Mouse (Mus musculus): ENCODE measurements around the gene Bcar3. TPM values are rescaled to one million over a fixed set of nuclear protein-coding genes. Genes with fewer than 3 reads are reported as not detected.

Bcar3 gene
- polyA plus RNA-seq, 1 experiment from 2014 or later = 4.5 TPM

- 87% methylated on average over 12 of the region's 12 CpGs for WGBS
- H3K27ac ChIP-seq (ENCODE audit: low read length) = no peak overlapping the region
- H3K4me3 ChIP-seq (ENCODE audit: low read length) = no peak overlapping the region
- no peak overlapping the region for H3K9ac ChIP-seq (ENCODE audit: low read length)
- no peaks in the 10 kb centered on the region for H3K4me1 ChIP-seq (ENCODE audit: control insufficient read depth, insufficient read depth, low read length)
- H3K36me3 ChIP-seq (ENCODE audit: control insufficient read depth, insufficient read depth) = no peaks in the 10 kb centered on the region
- H3K27me3 ChIP-seq (ENCODE audit: control insufficient read depth, insufficient read depth, low read length) = no peaks in the 10 kb centered on the region; the same call in 1 of the 2 replicates
- no peak for ATAC-seq (replicated peaks; ENCODE audit: extremely low read depth, insufficient read depth, low FRiP score)
- no peak overlapping the region for H3K4me2 ChIP-seq (ENCODE audit: low read depth, low read length)
- H3K9me3 ChIP-seq (replicated peaks; ENCODE audit: control insufficient read depth, low read length) = no peaks in the 10 kb centered on the region
Measured at GRCm38 (mm10) chr3:122393836-122394374, 100.0 kb downstream of the Bcar3 start.

- WGBS = 85% methylated on average over 4 of the region's 4 CpGs
Measured at GRCm38 (mm10) chr3:122396957-122397356, 103.0 kb downstream of the Bcar3 start.

GRCm38 (mm10) chr3:122397401-122397800 lies 103.5 kb downstream of the Bcar3 start:
- ATAC-seq (replicated peaks; ENCODE audit: extremely low read depth, insufficient read depth, low FRiP score) = no peak
- 87% methylated on average over 7 of the region's 7 CpGs for WGBS

More at GRCm38 (mm10) chr3:122396957-122397356, 103.0 kb downstream of the Bcar3 start:
- Histone ChIP-seq H3K4me3 (ENCODE audit: low read length) (no peak overlapping the region), H3K36me3 (ENCODE audit: control insufficient read depth, insufficient read depth) (no peaks in the 10 kb centered on the region), H3K27ac (ENCODE audit: low read length) (no peak overlapping the region), H3K9ac (ENCODE audit: low read length) (no peak overlapping the region), H3K4me1 (ENCODE audit: control insufficient read depth, insufficient read depth, low read length) (peaks cover 4% of the 10 kb centered on the region; the same call in 1 of the 2 replicates), H3K27me3 (ENCODE audit: control insufficient read depth, insufficient read depth, low read length) (no peaks in the 10 kb centered on the region; the same call in 1 of the 2 replicates), H3K9me3 (replicated peaks; ENCODE audit: control insufficient read depth, low read length) (no peaks in the 10 kb centered on the region), H3K4me2 (ENCODE audit: low read depth, low read length) (no peak overlapping the region)
- no peak for ATAC-seq (replicated peaks; ENCODE audit: extremely low read depth, insufficient read depth, low FRiP score)

GRCm38 (mm10) chr3:122401011-122401410 lies 107.1 kb downstream of the Bcar3 start:
- peaks cover 11% of the 10 kb centered on the region for H3K4me1 ChIP-seq (ENCODE audit: control insufficient read depth, insufficient read depth, low read length)
- H3K27ac ChIP-seq (ENCODE audit: low read length) = no peak overlapping the region
- no peaks in the 10 kb centered on the region for H3K36me3 ChIP-seq (ENCODE audit: control insufficient read depth, insufficient read depth)
- no peaks in the 10 kb centered on the region for H3K27me3 ChIP-seq (ENCODE audit: control insufficient read depth, insufficient read depth, low read length)
- H3K4me2 ChIP-seq (ENCODE audit: low read depth, low read length) = no peak overlapping the region
- H3K9ac ChIP-seq (ENCODE audit: low read length) = no peak overlapping the region
- H3K9me3 ChIP-seq (replicated peaks; ENCODE audit: control insufficient read depth, low read length) = no peaks in the 10 kb centered on the region
- H3K4me3 ChIP-seq (ENCODE audit: low read length) = no peak overlapping the region
- no peak for ATAC-seq (replicated peaks; ENCODE audit: extremely low read depth, insufficient read depth, low FRiP score)
- WGBS = 93% methylated on average over 2 of the region's 2 CpGs

More at GRCm38 (mm10) chr3:122397401-122397800, 103.5 kb downstream of the Bcar3 start:
- Histone ChIP-seq H3K9ac (ENCODE audit: low read length) (no peak overlapping the region), H3K27me3 (ENCODE audit: control insufficient read depth, insufficient read depth, low read length) (no peaks in the 10 kb centered on the region; the same call in 1 of the 2 replicates), H3K4me2 (ENCODE audit: low read depth, low read length) (no peak overlapping the region), H3K36me3 (ENCODE audit: control insufficient read depth, insufficient read depth) (no peaks in the 10 kb centered on the region), H3K4me3 (ENCODE audit: low read length) (no peak overlapping the region), H3K27ac (ENCODE audit: low read length) (no peak overlapping the region), H3K9me3 (replicated peaks; ENCODE audit: control insufficient read depth, low read length) (no peaks in the 10 kb centered on the region), H3K4me1 (ENCODE audit: control insufficient read depth, insufficient read depth, low read length) (peaks cover 9% of the 10 kb centered on the region)

- peaks cover 11% of the 10 kb centered on the region for H3K4me1 ChIP-seq (ENCODE audit: control insufficient read depth, insufficient read depth, low read length)
- H3K27ac ChIP-seq (ENCODE audit: low read length) = no peak overlapping the region
- ATAC-seq (replicated peaks; ENCODE audit: extremely low read depth, insufficient read depth, low FRiP score) = 0 out of 2 replicates have a peak, but pooled peaks have one; percentile 32
- no peak overlapping the region for H3K9ac ChIP-seq (ENCODE audit: low read length)
- no peaks in the 10 kb centered on the region for H3K36me3 ChIP-seq (ENCODE audit: control insufficient read depth, insufficient read depth)
- no peaks in the 10 kb centered on the region for H3K9me3 ChIP-seq (replicated peaks; ENCODE audit: control insufficient read depth, low read length)
- peak overlapping the region; percentile 30; the same call in 1 of the 2 replicates for H3K4me2 ChIP-seq (ENCODE audit: low read depth, low read length)
- no peak overlapping the region for H3K4me3 ChIP-seq (ENCODE audit: low read length)
- 28% methylated on average over 5 of the region's 5 CpGs for WGBS
- no peaks in the 10 kb centered on the region for H3K27me3 ChIP-seq (ENCODE audit: control insufficient read depth, insufficient read depth, low read length)
Measured at GRCm38 (mm10) chr3:122402143-122402542, 108.2 kb downstream of the Bcar3 start.

- 63% methylated on average over 9 of the region's 9 CpGs for WGBS
- H3K4me1 ChIP-seq (ENCODE audit: control insufficient read depth, insufficient read depth, low read length) = peaks cover 11% of the 10 kb centered on the region
Measured at GRCm38 (mm10) chr3:122403860-122404557, 110.1 kb downstream of the Bcar3 start.

GRCm38 (mm10) chr3:122405203-122405956 lies 111.4 kb downstream of the Bcar3 start:
- no peak for ATAC-seq (replicated peaks; ENCODE audit: extremely low read depth, insufficient read depth, low FRiP score)
- Histone ChIP-seq H3K9ac (ENCODE audit: low read length) (no peak overlapping the region), H3K4me2 (ENCODE audit: low read depth, low read length) (no peak overlapping the region), H3K27ac (ENCODE audit: low read length) (no peak overlapping the region), H3K27me3 (ENCODE audit: control insufficient read depth, insufficient read depth, low read length) (0 out of 2 replicates have a peak, but pooled peaks cover 2% of the 10 kb centered on the region), H3K4me3 (ENCODE audit: low read length) (no peak overlapping the region), H3K36me3 (ENCODE audit: control insufficient read depth, insufficient read depth) (no peaks in the 10 kb centered on the region), H3K9me3 (replicated peaks; ENCODE audit: control insufficient read depth, low read length) (no peaks in the 10 kb centered on the region), H3K4me1 (ENCODE audit: control insufficient read depth, insufficient read depth, low read length) (peaks cover 11% of the 10 kb centered on the region)
- WGBS = 55% methylated on average over 8 of the region's 8 CpGs

More at GRCm38 (mm10) chr3:122403860-122404557, 110.1 kb downstream of the Bcar3 start:
- no peak overlapping the region for H3K27ac ChIP-seq (ENCODE audit: low read length)
- H3K9me3 ChIP-seq (replicated peaks; ENCODE audit: control insufficient read depth, low read length) = no peaks in the 10 kb centered on the region
- no peak overlapping the region for H3K4me3 ChIP-seq (ENCODE audit: low read length)
- no peaks in the 10 kb centered on the region for H3K36me3 ChIP-seq (ENCODE audit: control insufficient read depth, insufficient read depth)
- no peak overlapping the region for H3K9ac ChIP-seq (ENCODE audit: low read length)
- no peak overlapping the region for H3K4me2 ChIP-seq (ENCODE audit: low read depth, low read length)
- ATAC-seq (replicated peaks; ENCODE audit: extremely low read depth, insufficient read depth, low FRiP score) = no peak
- no peaks in the 10 kb centered on the region for H3K27me3 ChIP-seq (ENCODE audit: control insufficient read depth, insufficient read depth, low read length)

GRCm38 (mm10) chr3:122406416-122406815 lies 112.5 kb downstream of the Bcar3 start:
- WGBS = 70% methylated on average over 8 of the region's 8 CpGs
- H3K9ac ChIP-seq (ENCODE audit: low read length) = no peak overlapping the region
- ATAC-seq (replicated peaks; ENCODE audit: extremely low read depth, insufficient read depth, low FRiP score) = no peak
- no peak overlapping the region for H3K27ac ChIP-seq (ENCODE audit: low read length)
- H3K4me3 ChIP-seq (ENCODE audit: low read length) = no peak overlapping the region
- no peaks in the 10 kb centered on the region for H3K9me3 ChIP-seq (replicated peaks; ENCODE audit: control insufficient read depth, low read length)
- peaks cover 11% of the 10 kb centered on the region for H3K4me1 ChIP-seq (ENCODE audit: control insufficient read depth, insufficient read depth, low read length)
- H3K27me3 ChIP-seq (ENCODE audit: control insufficient read depth, insufficient read depth, low read length) = peaks cover 5% of the 10 kb centered on the region; the same call in 1 of the 2 replicates
- no peaks in the 10 kb centered on the region for H3K36me3 ChIP-seq (ENCODE audit: control insufficient read depth, insufficient read depth)
- H3K4me2 ChIP-seq (ENCODE audit: low read depth, low read length) = no peak overlapping the region

All from heart, embryonic 16.5 days (tissue).